Mouse (Mus musculus): ENCODE results near the gene Zfp93.
A peak's percentile ranks its signal among the peaks of the same experiment; 100 is the strongest.
"Not testable (repeated sequence)": the region's sequence is repeated elsewhere in the genome, so short reads cannot be mapped to it uniquely, and the experiment has no call there.

The Zfp93 gene

GRCm38 (mm10) chr7:24268176-24269155, 1.8 kb upstream of the Zfp93 start:
- TF ChIP-seq CTCF (conservative IDR thresholded peaks at IDR 0.05; ENCODE audit: low read length), result no peak
- no peak for TF ChIP-seq NANOG (IDR thresholded peaks at IDR 0.05; ENCODE audit: borderline replicate concordance, low read length)
- no peak for TF ChIP-seq POU5F1 (IDR thresholded peaks at IDR 0.05; ENCODE audit: borderline replicate concordance, low read length)
- Histone ChIP-seq H3K27me3 (ENCODE audit: insufficient read depth, low read length) (no peaks in the 10 kb centered on the region), H3K4me3 (replicated peaks; ENCODE audit: low read length) (peak overlapping the region; percentile 83), H3K36me3 (ENCODE audit: insufficient read depth, low read length) (peaks cover 15% of the 10 kb centered on the region), H3K9me3 (ENCODE audit: low read length) (no peaks in the 10 kb centered on the region), H3K4me1 (replicated peaks; ENCODE audit: low read depth, low read length) (peaks cover 27% of the 10 kb centered on the region)

- H3K4me1 ChIP-seq (replicated peaks; ENCODE audit: low read depth, low read length), result peaks cover 27% of the 10 kb centered on the region
- peaks cover 21% of the 10 kb centered on the region for H3K36me3 ChIP-seq (ENCODE audit: insufficient read depth, low read length)
- TF ChIP-seq POU5F1 (IDR thresholded peaks at IDR 0.05; ENCODE audit: borderline replicate concordance, low read length) (no peak), CTCF (conservative IDR thresholded peaks at IDR 0.05; ENCODE audit: low read length) (0 out of 2 replicates have a peak, but pooled peaks have one; percentile 2)
- no peaks in the 10 kb centered on the region for H3K27me3 ChIP-seq (ENCODE audit: insufficient read depth, low read length)
- H3K4me3 ChIP-seq (replicated peaks; ENCODE audit: low read length), result peak overlapping the region; percentile 83
- no peaks in the 10 kb centered on the region for H3K9me3 ChIP-seq (ENCODE audit: low read length)
These were observed 964 bp upstream of the Zfp93 start for GRCm38 (mm10) chr7:24269256-24269655.

GRCm38 (mm10) chr7:24269667-24270287, 443 bp upstream of the Zfp93 start:
- H3K36me3 ChIP-seq (ENCODE audit: insufficient read depth, low read length), result peaks cover 25% of the 10 kb centered on the region
- H3K4me3 ChIP-seq (replicated peaks; ENCODE audit: low read length), result peak overlapping the region; percentile 83
- no peaks in the 10 kb centered on the region for H3K9me3 ChIP-seq (ENCODE audit: low read length)
- TF ChIP-seq POU5F1 (IDR thresholded peaks at IDR 0.05; ENCODE audit: borderline replicate concordance, low read length) (no peak), NANOG (IDR thresholded peaks at IDR 0.05; ENCODE audit: borderline replicate concordance, low read length) (no peak), CTCF (conservative IDR thresholded peaks at IDR 0.05; ENCODE audit: low read length) (no peak)
- H3K27me3 ChIP-seq (ENCODE audit: insufficient read depth, low read length), result no peaks in the 10 kb centered on the region
- peaks cover 27% of the 10 kb centered on the region for H3K4me1 ChIP-seq (replicated peaks; ENCODE audit: low read depth, low read length)

GRCm38 (mm10) chr7:24271191-24271590, 971 bp downstream of the Zfp93 start:
- Histone ChIP-seq H3K4me3 (replicated peaks; ENCODE audit: low read length) (no peak overlapping the region), H3K4me1 (replicated peaks; ENCODE audit: low read depth, low read length) (peaks cover 27% of the 10 kb centered on the region), H3K9me3 (ENCODE audit: low read length) (no peaks in the 10 kb centered on the region), H3K36me3 (ENCODE audit: insufficient read depth, low read length) (peaks cover 20% of the 10 kb centered on the region), H3K27me3 (ENCODE audit: insufficient read depth, low read length) (no peaks in the 10 kb centered on the region)
- TF ChIP-seq CTCF (conservative IDR thresholded peaks at IDR 0.05; ENCODE audit: low read length) (no peak), NANOG (IDR thresholded peaks at IDR 0.05; ENCODE audit: borderline replicate concordance, low read length) (no peak), POU5F1 (IDR thresholded peaks at IDR 0.05; ENCODE audit: borderline replicate concordance, low read length) (no peak)

- H3K4me1 ChIP-seq (replicated peaks; ENCODE audit: low read depth, low read length), result peaks cover 31% of the 10 kb centered on the region
- no peaks in the 10 kb centered on the region for H3K9me3 ChIP-seq (ENCODE audit: low read length)
- peaks cover 23% of the 10 kb centered on the region for H3K36me3 ChIP-seq (ENCODE audit: insufficient read depth, low read length)
- no peaks in the 10 kb centered on the region for H3K27me3 ChIP-seq (ENCODE audit: insufficient read depth, low read length)
- TF ChIP-seq CTCF (conservative IDR thresholded peaks at IDR 0.05; ENCODE audit: low read length) (no peak), NANOG (IDR thresholded peaks at IDR 0.05; ENCODE audit: borderline replicate concordance, low read length) (no peak), POU5F1 (IDR thresholded peaks at IDR 0.05; ENCODE audit: borderline replicate concordance, low read length) (no peak)
- no peak overlapping the region for H3K4me3 ChIP-seq (replicated peaks; ENCODE audit: low read length)
These were observed 4.2 kb downstream of the Zfp93 start for GRCm38 (mm10) chr7:24274456-24274855.

- not testable (repeated sequence) for H3K27me3 ChIP-seq (ENCODE audit: insufficient read depth, low read length); H3K9me3 ChIP-seq (ENCODE audit: low read length)
- peaks cover 14% of the 10 kb centered on the region for H3K36me3 ChIP-seq (ENCODE audit: insufficient read depth, low read length)
- H3K4me3 ChIP-seq (replicated peaks; ENCODE audit: low read length), result peak overlapping the region; percentile 54
- H3K4me1 ChIP-seq (replicated peaks; ENCODE audit: low read depth, low read length), result peaks cover 42% of the 10 kb centered on the region
- TF ChIP-seq NANOG (IDR thresholded peaks at IDR 0.05; ENCODE audit: borderline replicate concordance, low read length), result peak; percentile 42; the same call in 1 of the 2 replicates
These were observed 8.6 kb downstream of the Zfp93 start for GRCm38 (mm10) chr7:24278771-24279170.

- Histone ChIP-seq H3K9me3 (ENCODE audit: low read length) (no peaks in the 10 kb centered on the region), H3K27me3 (ENCODE audit: insufficient read depth, low read length) (no peaks in the 10 kb centered on the region), H3K4me3 (replicated peaks; ENCODE audit: low read length) (peak overlapping the region; percentile 70), H3K36me3 (ENCODE audit: insufficient read depth, low read length) (0 out of 2 replicates have a peak, but pooled peaks cover 3% of the 10 kb centered on the region), H3K4me1 (replicated peaks; ENCODE audit: low read depth, low read length) (peaks cover 42% of the 10 kb centered on the region)
- TF ChIP-seq CTCF (conservative IDR thresholded peaks at IDR 0.05; ENCODE audit: low read length), result no peak
- TF ChIP-seq NANOG (IDR thresholded peaks at IDR 0.05; ENCODE audit: borderline replicate concordance, low read length), result no peak
- TF ChIP-seq POU5F1 (IDR thresholded peaks at IDR 0.05; ENCODE audit: borderline replicate concordance, low read length), result no peak
These were observed 10.0 kb downstream of the Zfp93 start for GRCm38 (mm10) chr7:24280031-24280857.

- H3K27me3 ChIP-seq (ENCODE audit: insufficient read depth, low read length), result no peaks in the 10 kb centered on the region
- no peaks in the 10 kb centered on the region for H3K9me3 ChIP-seq (ENCODE audit: low read length)
- peaks cover 42% of the 10 kb centered on the region for H3K4me1 ChIP-seq (replicated peaks; ENCODE audit: low read depth, low read length)
- TF ChIP-seq NANOG (IDR thresholded peaks at IDR 0.05; ENCODE audit: borderline replicate concordance, low read length) (no peak), POU5F1 (IDR thresholded peaks at IDR 0.05; ENCODE audit: borderline replicate concordance, low read length) (no peak), CTCF (conservative IDR thresholded peaks at IDR 0.05; ENCODE audit: low read length) (no peak)
- H3K36me3 ChIP-seq (ENCODE audit: insufficient read depth, low read length), result 0 out of 2 replicates have a peak, but pooled peaks cover 3% of the 10 kb centered on the region
- H3K4me3 ChIP-seq (replicated peaks; ENCODE audit: low read length), result peak overlapping the region; percentile 70
These were observed 10.6 kb downstream of the Zfp93 start for GRCm38 (mm10) chr7:24280858-24281145.
